Mouse (Mus musculus): ENCODE results near the gene Paf1.

GRCm38 (mm10) chr7:28360291-28360690, 32.5 kb upstream of the Paf1 start:
- TF ChIP-seq MEF2A (IDR thresholded peaks at IDR 0.05; ENCODE audit: extremely low read depth, insufficient replicate concordance, low read depth, low read length, poor library complexity, severe bottlenecking) (no peak), POLR2A (IDR thresholded peaks at IDR 0.05; ENCODE audit: control insufficient read depth in 1 of 2, insufficient read depth in 1 of 2, low read depth in 1 of 2, low read length in 2 of 2, poor library complexity in 1 of 2) (no peak), GATA1 (IDR thresholded peaks at IDR 0.05; ENCODE audit: low read depth, low read length) (no peak), POLR2AphosphoS2 (IDR thresholded peaks at IDR 0.05; ENCODE audit: low read length) (no peak), CTCF (IDR thresholded peaks at IDR 0.05 in 2 of 3, conservative IDR thresholded peaks at IDR 0.05 in 1 of 3; ENCODE audit: control insufficient read depth in 1 of 3, insufficient read depth in 1 of 3, low read depth in 2 of 3, low read length in 3 of 3, poor library complexity in 1 of 3, severe bottlenecking in 1 of 3) (no peak), CHD2 (IDR thresholded peaks at IDR 0.05; ENCODE audit: low read length) (no peak), USF2 (IDR thresholded peaks at IDR 0.05; ENCODE audit: borderline replicate concordance in 1 of 2, insufficient read depth in 1 of 2, low read depth in 1 of 2, low read length in 2 of 2) (no peak), E2F4 (IDR thresholded peaks at IDR 0.05; ENCODE audit: borderline replicate concordance, low read depth, low read length) (no peak), EP300 (IDR thresholded peaks at IDR 0.05; ENCODE audit: low read depth in 1 of 2, low read length in 2 of 2) (no peak), ETS1 (IDR thresholded peaks at IDR 0.05; ENCODE audit: low read depth, low read length) (no peak), MYC (IDR thresholded peaks at IDR 0.05; ENCODE audit: low read depth, low read length) (no peak), ZC3H11A (IDR thresholded peaks at IDR 0.05; ENCODE audit: low read depth, low read length) (no peak)

Data from MEL (cell line).